Mouse (Mus musculus) layer of hippocampus, postnatal 10 days (tissue): ENCODE measurements around the gene Gm21739. TPM values are rescaled to one million over a fixed set of nuclear protein-coding genes. Genes with fewer than 3 reads are reported as not detected.
"Not testable (repeated sequence)": the region's sequence is repeated elsewhere in the genome, so short reads cannot be mapped to it uniquely, and the experiment has no call there.

ENCODE experiments used
- DNase-seq, 2 experiments: peaks; one replicate each; pipeline ENCODE4 v3.0.0; 2021; ENCODE audit warnings: low spot score in 2 of 2
- long read RNA-seq: library from polyadenylated mRNA; stranded (forward); transcript quantifications from one replicate; pipeline ENCODE4 v2.0.0, GENCODE M21; 2023
- total RNA-seq, 2 experiments: library from RNA; stranded (reverse); gene quantifications; 2 replicates each; pipeline ENCODE4 v1.2.3; 2021

Gm21739 gene
- not detected for total RNA-seq
- long read RNA-seq, partial matches to known transcripts: 0 of 1 reads
- long read RNA-seq, other reads (novel, unspliced or antisense): 1 of 1 reads

DNA sequence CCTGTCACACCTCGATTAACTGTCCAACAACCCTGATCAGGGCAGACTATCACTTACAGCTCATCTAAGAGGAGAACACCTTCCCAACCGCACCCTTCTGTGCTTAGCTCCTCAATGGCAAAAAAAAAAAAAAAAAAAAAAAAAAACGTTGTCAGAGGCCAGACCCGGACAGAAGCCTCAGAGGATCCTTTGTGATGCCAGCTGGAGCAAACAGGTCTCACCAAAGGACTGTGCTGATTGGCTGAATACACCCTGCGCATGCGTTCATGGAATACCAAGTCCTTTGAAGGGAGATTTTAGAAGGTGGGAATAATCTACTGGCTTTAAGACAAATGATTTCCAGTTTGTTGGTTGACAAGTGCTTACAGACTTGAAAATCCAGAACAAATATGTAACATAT, at the start of gene Gm21739:
Gene Gm21739, minus strand, starts transcription at position 101 of the 400 bp plus-strand sequence.
- not testable (repeated sequence) for DNase-seq
